Mouse (Mus musculus): ENCODE measurements around the gene Slc25a30.
"Not testable (repeated sequence)": the region's sequence is repeated elsewhere in the genome, so short reads cannot be mapped to it uniquely, and the experiment has no call there.

Slc25a30 gene

GRCm38 (mm10) chr14:75786868-75787793 lies at the start of gene Slc25a30:
Gene Slc25a30, minus strand, starts transcription at chr14:75787037.
- DNase-seq (ENCODE audit: low spot score in 2 of 2), result peak; percentile 98

GRCm38 (mm10) chr14:75836579-75836978 lies 49.7 kb upstream of the Slc25a30 start:
- no peak for DNase-seq (ENCODE audit: low spot score in 2 of 2)

DNA sequence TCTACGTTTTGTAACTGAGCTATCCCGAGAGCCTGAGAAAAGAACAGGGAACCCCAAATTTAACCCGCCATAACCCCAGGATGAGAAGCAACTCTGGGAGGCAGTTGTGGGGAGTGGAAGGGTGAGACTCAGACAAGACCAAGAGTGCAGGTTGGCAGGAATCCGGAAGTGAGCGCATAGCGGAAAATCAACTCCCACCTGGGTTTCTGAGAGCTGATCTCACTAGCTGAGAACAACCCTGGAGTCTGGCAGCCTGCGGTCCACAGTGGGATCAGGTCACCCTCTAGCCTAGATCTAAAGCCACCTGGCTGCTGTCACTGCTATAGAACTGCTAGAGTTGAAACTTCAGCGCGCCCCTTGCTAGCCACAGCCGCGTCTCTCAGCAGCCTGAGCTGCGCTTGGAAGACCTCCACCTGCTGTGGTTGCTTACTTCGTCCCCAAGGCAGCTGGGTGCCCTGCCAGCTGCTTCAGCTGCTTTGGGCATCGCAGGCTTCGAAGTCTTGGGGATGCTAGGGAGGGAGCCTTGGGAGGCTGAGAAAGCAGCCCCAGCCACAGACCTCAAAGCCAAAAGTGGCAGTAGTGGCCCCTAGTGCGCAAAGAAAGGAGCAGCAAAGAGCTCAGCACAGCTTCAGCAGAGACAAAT lies 48.0 kb upstream of the Slc25a30 start:
- DNase-seq (ENCODE audit: low spot score in 2 of 2), result peak in 1 of 2 experiments; percentile 47

GRCm38 (mm10) chr14:75834251-75834738 lies 47.5 kb upstream of the Slc25a30 start:
- DNase-seq (ENCODE audit: low spot score in 2 of 2), result peak; percentile 47 to 77

DNA sequence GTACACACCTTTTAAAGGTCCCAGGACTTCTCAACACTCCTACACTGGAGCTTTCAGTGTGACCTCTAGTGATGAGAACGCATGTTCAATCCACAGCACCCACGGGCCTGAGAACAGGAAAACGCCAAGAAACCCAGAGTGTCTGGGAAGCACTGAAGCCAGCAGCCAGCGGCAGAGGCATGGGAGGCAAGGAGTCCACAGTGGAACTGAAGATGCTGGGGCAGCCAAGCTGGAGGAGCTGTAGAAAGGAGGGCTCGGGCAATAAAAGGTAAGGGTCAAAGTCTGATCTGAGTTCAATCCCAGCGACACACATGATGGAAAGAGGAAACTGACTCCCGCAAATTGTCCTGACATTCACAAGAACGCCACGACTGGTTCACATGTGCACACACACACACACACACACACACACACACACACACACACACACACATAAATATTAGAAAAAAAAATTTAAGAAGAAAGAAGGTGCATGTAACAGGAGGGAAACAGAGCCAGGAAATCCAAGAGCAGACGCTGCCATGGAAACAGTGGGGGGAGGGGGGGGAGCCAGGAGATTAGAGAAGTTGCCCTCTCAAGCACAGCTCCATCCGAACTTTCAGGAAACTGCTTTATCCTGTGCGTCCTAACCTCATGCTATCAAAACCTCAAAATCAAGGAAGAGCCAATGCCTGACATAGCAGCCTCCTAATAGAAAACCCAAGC lies 46.9 kb upstream of the Slc25a30 start:
- peak in 1 of 2 experiments; percentile 37 for DNase-seq (ENCODE audit: low spot score in 2 of 2)

GRCm38 (mm10) chr14:75832982-75833381 lies 46.1 kb upstream of the Slc25a30 start:
- DNase-seq (ENCODE audit: low spot score in 2 of 2), result no peak

- no peak for DNase-seq (ENCODE audit: low spot score in 2 of 2)
Observed at GRCm38 (mm10) chr14:75832031-75832430, 45.2 kb upstream of the Slc25a30 start.

DNA sequence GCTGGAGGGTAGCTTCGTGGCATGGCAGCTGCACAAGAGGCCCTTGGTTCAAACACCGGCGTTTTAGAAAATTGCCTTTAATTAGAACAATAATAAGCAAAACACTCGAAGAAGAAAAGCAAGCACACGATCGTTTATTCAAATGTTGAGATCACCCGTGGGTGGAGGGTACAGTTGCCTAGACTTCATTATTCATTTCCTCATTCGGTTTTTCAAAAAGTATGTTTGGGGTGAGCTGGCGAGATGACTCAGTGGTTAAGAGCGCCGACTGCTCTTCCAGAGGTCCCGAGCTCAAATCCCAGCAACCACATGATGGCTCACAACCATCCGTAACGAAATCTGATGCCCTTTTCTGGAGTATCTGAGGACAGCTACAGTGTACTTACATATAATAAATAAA lies 43.0 kb upstream of the Slc25a30 start:
- not testable (repeated sequence) for DNase-seq (ENCODE audit: low spot score in 2 of 2)

- DNase-seq (ENCODE audit: low spot score in 2 of 2), result peak; percentile 94 to 95
Observed at GRCm38 (mm10) chr14:75828866-75829806, 42.3 kb upstream of the Slc25a30 start.

GRCm38 (mm10) chr14:75828221-75828620 lies 41.4 kb upstream of the Slc25a30 start:
- no peak for DNase-seq (ENCODE audit: low spot score in 2 of 2)

- no peak for DNase-seq (ENCODE audit: low spot score in 2 of 2)
Observed at GRCm38 (mm10) chr14:75826851-75827410, 40.1 kb upstream of the Slc25a30 start.

- DNase-seq (ENCODE audit: low spot score in 2 of 2), result no peak
Observed at GRCm38 (mm10) chr14:75820007-75820406, 33.2 kb upstream of the Slc25a30 start.

- DNase-seq (ENCODE audit: low spot score in 2 of 2), result no peak
Observed at GRCm38 (mm10) chr14:75819341-75819740, 32.5 kb upstream of the Slc25a30 start.

GRCm38 (mm10) chr14:75818528-75818927 lies 31.7 kb upstream of the Slc25a30 start:
- no peak for DNase-seq (ENCODE audit: low spot score in 2 of 2)

DNA sequence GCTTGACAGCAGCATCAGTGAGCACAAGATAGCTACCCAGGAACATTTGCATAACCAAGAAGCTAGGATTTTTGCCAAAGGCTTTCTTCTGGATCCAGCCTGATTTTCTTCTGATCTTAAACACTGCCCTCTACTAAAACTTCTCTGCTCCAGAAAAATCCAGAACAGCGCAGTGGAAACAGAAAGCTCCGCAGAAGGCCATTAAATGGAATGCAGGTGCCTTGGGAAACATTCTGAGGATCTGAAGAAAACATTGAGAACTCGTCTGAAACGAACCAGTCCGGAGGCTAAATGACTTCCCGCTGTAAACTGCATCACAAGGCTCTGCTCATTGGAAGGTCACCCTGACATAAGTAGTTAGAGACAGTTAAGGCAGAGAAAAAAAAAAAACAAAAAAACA lies 23.1 kb upstream of the Slc25a30 start:
- no peak for DNase-seq (ENCODE audit: low spot score in 2 of 2)

DNA sequence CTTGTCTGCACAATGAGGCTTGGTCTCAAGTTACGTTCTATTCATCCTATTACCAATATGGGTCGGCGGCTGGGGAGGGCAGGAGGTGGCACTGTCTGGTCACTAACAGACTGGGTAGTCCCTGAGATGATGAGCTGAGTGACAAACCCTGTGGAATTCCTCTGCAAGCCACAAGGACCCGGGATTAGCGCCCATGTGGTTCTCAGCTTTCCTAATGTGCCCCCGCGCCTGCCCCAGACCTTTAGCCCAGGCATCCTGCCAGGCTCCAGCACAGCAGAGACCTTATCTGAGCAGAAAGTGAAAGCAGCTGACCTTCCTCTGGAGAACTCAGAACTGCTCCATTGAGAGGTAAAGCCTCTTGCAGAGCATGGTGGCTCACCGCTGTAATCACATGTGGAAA lies 21.0 kb upstream of the Slc25a30 start:
- no peak for DNase-seq (ENCODE audit: low spot score in 2 of 2)

GRCm38 (mm10) chr14:75797769-75798386 lies 11.0 kb upstream of the Slc25a30 start:
- DNase-seq (ENCODE audit: low spot score in 2 of 2), result no peak

DNA sequence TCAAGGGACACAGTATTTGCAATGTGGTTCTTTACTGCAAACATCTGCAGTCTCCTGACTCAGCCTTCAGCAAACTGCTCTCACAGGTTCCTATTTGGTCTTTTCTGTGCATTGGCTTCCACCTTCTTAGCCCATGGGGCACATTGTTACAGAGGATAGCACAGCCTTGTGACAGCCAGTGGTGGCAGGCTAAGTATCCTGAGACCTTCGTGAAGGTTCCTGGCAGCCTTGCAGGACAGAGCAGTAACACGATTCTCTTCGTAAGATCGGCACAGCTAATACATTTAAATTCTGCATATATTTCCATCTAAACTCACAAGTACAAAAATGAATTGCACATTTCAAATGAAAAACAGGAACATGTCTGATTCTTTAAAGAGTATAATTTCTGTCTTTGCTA lies 9.1 kb upstream of the Slc25a30 start:
- DNase-seq (ENCODE audit: low spot score in 2 of 2), result no peak

- DNase-seq (ENCODE audit: low spot score in 2 of 2), result no peak
Observed at GRCm38 (mm10) chr14:75794726-75795125, 7.9 kb upstream of the Slc25a30 start.

DNA sequence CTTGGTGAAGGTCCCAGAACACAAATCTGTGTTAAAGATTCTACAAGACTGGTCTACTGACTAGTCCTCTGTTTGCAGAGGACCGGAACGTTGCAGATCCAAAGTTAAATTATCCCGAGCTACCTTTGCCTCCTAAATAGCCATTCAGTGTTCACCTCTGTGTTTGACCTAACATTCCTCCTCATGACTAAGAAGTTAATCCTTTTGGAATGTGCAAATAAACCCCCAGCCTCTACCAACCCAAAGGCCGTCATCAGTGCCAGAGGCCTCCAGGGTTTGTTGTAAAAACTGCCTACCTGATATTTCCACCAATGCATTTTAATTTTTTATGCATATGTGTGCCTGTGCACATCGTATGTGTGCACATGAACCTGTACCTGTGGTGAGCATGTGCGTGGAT lies 7.5 kb upstream of the Slc25a30 start:
- DNase-seq (ENCODE audit: low spot score in 2 of 2), result no peak

All from right cerebral cortex, postnatal 10 days (tissue).